Mouse (Mus musculus) limb, embryonic 13.5 days (tissue): ENCODE data around the gene Med16. TPM values are rescaled to one million over a fixed set of nuclear protein-coding genes. Genes with fewer than 3 reads are reported as not detected.

Experiments
- ATAC-seq: fragments of 200-750 bp; cut with Nextera tagmentation; 2 replicates; pipeline ENCODE4 v1.8.0; 2017; ENCODE audit warnings: low read depth, moderate number of reproducible peaks, moderate TSS enrichment; ENCODE audit not compliant: low FRiP score
- H3K27ac ChIP-seq: fragments of 300-500 bp; sonication (generic); 2 replicates; pipeline ENCODE4 v1.5.1; 2015; ENCODE audit warnings: inconsistent platforms, mild to moderate bottlenecking, moderate library complexity
- H3K27me3 ChIP-seq: fragments of 300-500 bp; sonication (generic); 2 replicates; pipeline ENCODE4 v1.6.1; 2015; ENCODE audit warnings: mild to moderate bottlenecking, inconsistent platforms
- H3K36me3 ChIP-seq: fragments of 300-500 bp; sonication (generic); 2 replicates; pipeline ENCODE4 v1.6.1; 2015; ENCODE audit warnings: inconsistent platforms, mild to moderate bottlenecking, moderate library complexity
- H3K4me1 ChIP-seq: fragments of 300-500 bp; sonication (generic); 2 replicates; pipeline ENCODE4 v1.6.1; 2015; ENCODE audit warnings: inconsistent platforms
- H3K4me2 ChIP-seq: fragments of 300-500 bp; sonication (generic); replicated peaks from 2 replicates; pipeline ENCODE4 v1.6.1; 2015; ENCODE audit warnings: inconsistent platforms, mild to moderate bottlenecking, moderate library complexity
- H3K4me3 ChIP-seq: fragments of 300-500 bp; sonication (generic); 2 replicates; pipeline ENCODE4 v1.5.1; 2015; ENCODE audit warnings: moderate library complexity, mild to moderate bottlenecking, inconsistent platforms
- H3K9ac ChIP-seq: fragments of 300-500 bp; sonication (generic); 2 replicates; pipeline ENCODE4 v1.6.1; 2015; ENCODE audit warnings: mild to moderate bottlenecking, inconsistent platforms
- H3K9me3 ChIP-seq: fragments of 300-500 bp; sonication (generic); 2 replicates; pipeline ENCODE4 v1.6.1; 2016; ENCODE audit warnings: inconsistent platforms
- WGBS: fragments of 180-500 bp; shearing (Covaris S2); methylation state at CpG from one replicate; pipeline ENCODE4 v1.1.7; 2015; 5-methylcytosine and 5-hydroxymethylcytosine counted together
- microRNA-seq: library from miRNA; unstranded; fragments of <30 nt; microRNA quantifications from one replicate; pipeline ENCODE4, GENCODE M21; 2016
- polyA plus RNA-seq: library from polyadenylated mRNA; unstranded; fragments of >200 nt; fragmentation: Nextera tagmentation; extraction: Ambion mirVana; gene quantifications from 2 replicates; pipeline ENCODE4 v1.2.1, GENCODE M21; 2015

The Med16 gene
- polyA plus RNA-seq, 1 experiment from 2014 or later, result 44.9 TPM

GRCm38 (mm10) chr10:79853392-79853791, 55.3 kb downstream of the Med16 start:
- WGBS, result 0% methylated on average over 15 of the region's 15 CpGs
- Histone ChIP-seq H3K4me3 (peak overlapping the region; percentile 99), H3K27me3 (no peaks in the 10 kb centered on the region), H3K36me3 (peaks cover 26% of the 10 kb centered on the region), H3K27ac (peak overlapping the region; percentile 100), H3K9ac (peak overlapping the region; percentile 80), H3K4me1 (peaks cover 52% of the 10 kb centered on the region), H3K9me3 (no peaks in the 10 kb centered on the region), H3K4me2 (peak overlapping the region; percentile 79)
- ATAC-seq, result peak; percentile 43

GRCm38 (mm10) chr10:79852827-79853226, 55.9 kb downstream of the Med16 start:
- H3K36me3 ChIP-seq, result peaks cover 20% of the 10 kb centered on the region
- no peaks in the 10 kb centered on the region for H3K27me3 ChIP-seq
- WGBS, result 17% methylated on average over 8 of the region's 8 CpGs
- peak overlapping the region; percentile 80 for H3K9ac ChIP-seq
- H3K9me3 ChIP-seq, result no peaks in the 10 kb centered on the region
- ATAC-seq, result no peak
- H3K27ac ChIP-seq, result peak overlapping the region; percentile 100
- H3K4me2 ChIP-seq, result peak overlapping the region; percentile 79
- peaks cover 46% of the 10 kb centered on the region for H3K4me1 ChIP-seq
- peak overlapping the region; percentile 99 for H3K4me3 ChIP-seq

GRCm38 (mm10) chr10:79852107-79852789, 56.5 kb downstream of the Med16 start:
- H3K36me3 ChIP-seq, result peaks cover 15% of the 10 kb centered on the region
- peaks cover 40% of the 10 kb centered on the region for H3K4me1 ChIP-seq
- no peaks in the 10 kb centered on the region for H3K9me3 ChIP-seq
- peak overlapping the region; percentile 100 for H3K27ac ChIP-seq
- H3K9ac ChIP-seq, result peak overlapping the region; percentile 80
- no peak for ATAC-seq
- H3K4me3 ChIP-seq, result peak overlapping the region; percentile 99
- H3K4me2 ChIP-seq, result peak overlapping the region; percentile 79
- no peaks in the 10 kb centered on the region for H3K27me3 ChIP-seq
- WGBS, result 32% methylated on average over 9 of the region's 9 CpGs

- no peak for ATAC-seq
- Histone ChIP-seq H3K9me3 (no peaks in the 10 kb centered on the region), H3K4me2 (peak overlapping the region; percentile 79), H3K27me3 (no peaks in the 10 kb centered on the region), H3K36me3 (peaks cover 9% of the 10 kb centered on the region), H3K27ac (peak overlapping the region; percentile 100), H3K4me1 (peaks cover 35% of the 10 kb centered on the region), H3K4me3 (peak overlapping the region; percentile 99; the same call in 1 of the 2 replicates), H3K9ac (peak overlapping the region; percentile 80; the same call in 1 of the 2 replicates)
- WGBS, result 64% methylated on average over 3 of the region's 3 CpGs
These were observed 57.1 kb downstream of the Med16 start for GRCm38 (mm10) chr10:79851653-79852052.

- peaks cover 25% of the 10 kb centered on the region for H3K4me1 ChIP-seq
- 84% methylated on average over 8 of the region's 8 CpGs for WGBS
- no peaks in the 10 kb centered on the region for H3K9me3 ChIP-seq
- no peaks in the 10 kb centered on the region for H3K27me3 ChIP-seq
- H3K36me3 ChIP-seq, result no peaks in the 10 kb centered on the region
- H3K9ac ChIP-seq, result no peak overlapping the region
- H3K4me3 ChIP-seq, result no peak overlapping the region
- H3K4me2 ChIP-seq, result no peak overlapping the region
- H3K27ac ChIP-seq, result no peak overlapping the region
- no peak for ATAC-seq
These were observed 58.6 kb downstream of the Med16 start for GRCm38 (mm10) chr10:79849941-79850628.

GRCm38 (mm10) chr10:79846553-79846952, 62.2 kb downstream of the Med16 start:
- WGBS, result 42% methylated on average over 5 of the region's 5 CpGs

More at GRCm38 (mm10) chr10:79846553-79846952, 62.2 kb downstream of the Med16 start:
- no peak for ATAC-seq
- Histone ChIP-seq H3K9ac (no peak overlapping the region), H3K27ac (no peak overlapping the region), H3K4me3 (no peak overlapping the region), H3K4me1 (peaks cover 30% of the 10 kb centered on the region), H3K36me3 (no peaks in the 10 kb centered on the region), H3K27me3 (no peaks in the 10 kb centered on the region), H3K4me2 (no peak overlapping the region), H3K9me3 (no peaks in the 10 kb centered on the region)

Small RNAs within 50 kb of the gene (microRNA-seq; reads per million reads assigned to microRNA genes)
- gene Mir6910, result 0.52 reads per million

Other genes with a start within 250 kb of the Med16 start
- 7.0 and 8.2 TPM in 2 replicates for gene Madcam1, start 244.4 kb downstream of the Med16 start, polyA plus RNA-seq
- 62.0 and 65.9 TPM in 2 replicates for gene Tpgs1, start 239.6 kb downstream of the Med16 start, polyA plus RNA-seq
- gene Cdc34, start 226.7 kb downstream of the Med16 start, polyA plus RNA-seq, result 116 and 123 TPM in 2 replicates
- 0.83 and 0.92 TPM in 2 replicates for gene Gzmm, start 219.9 kb downstream of the Med16 start, polyA plus RNA-seq
- gene Bsg, start 204.4 kb downstream of the Med16 start, polyA plus RNA-seq, result 761 and 775 TPM in 2 replicates
- not detected in 2 replicates for gene Hcn2, start 192.3 kb downstream of the Med16 start, polyA plus RNA-seq
- gene Polrmt, start 162.3 kb downstream of the Med16 start, polyA plus RNA-seq, result 49.4 and 54.9 TPM in 2 replicates
- 0.34 and 0.47 TPM in 2 replicates for gene Fgf22, start 153.8 kb downstream of the Med16 start, polyA plus RNA-seq
- gene Rnf126, start 142.0 kb downstream of the Med16 start, polyA plus RNA-seq, result 93.0 and 95.4 TPM in 2 replicates
- 7.0 and 7.8 TPM in 2 replicates for gene Fstl3, start 131.7 kb downstream of the Med16 start, polyA plus RNA-seq
- gene Prss57, start 118.0 kb downstream of the Med16 start, polyA plus RNA-seq, result 0.11 TPM in 1 of 2 replicates, not detected in the other
- 101 TPM in 2 replicates for gene Palm, start 115.4 kb downstream of the Med16 start, polyA plus RNA-seq
- 0.90 and 1.4 TPM in 2 replicates for gene Misp, start 87.9 kb downstream of the Med16 start, polyA plus RNA-seq
- 347 and 366 TPM in 2 replicates for gene Ptbp1, start 54.5 kb downstream of the Med16 start, polyA plus RNA-seq
- gene Prtn3, start 34.4 kb downstream of the Med16 start, polyA plus RNA-seq, result 11.1 and 11.3 TPM in 2 replicates
- gene Plppr3, start 34.3 kb downstream of the Med16 start, polyA plus RNA-seq, result 138 and 142 TPM in 2 replicates
- gene Elane, start 22.7 kb downstream of the Med16 start, polyA plus RNA-seq, result 0.29 and 0.86 TPM in 2 replicates
- gene Cfd, start 18.1 kb downstream of the Med16 start, polyA plus RNA-seq, result not detected in 2 replicates
- 20.3 TPM in 1 of 2 replicates, not detected in the other for gene Gm26602, start 1.9 kb upstream of the Med16 start, polyA plus RNA-seq
- gene Kiss1r, start 8.0 kb upstream of the Med16 start, polyA plus RNA-seq, result 0.94 and 1.0 TPM in 2 replicates
- 186 and 188 TPM in 2 replicates for gene R3hdm4, start 12.3 kb upstream of the Med16 start, polyA plus RNA-seq
- 5.5 and 6.2 TPM in 2 replicates for gene Arid3a, start 18.1 kb upstream of the Med16 start, polyA plus RNA-seq
- gene Wdr18, start 51.2 kb upstream of the Med16 start, polyA plus RNA-seq, result 105 and 106 TPM in 2 replicates
- 0.41 and 0.73 TPM in 2 replicates for gene Grin3b, start 61.8 kb upstream of the Med16 start, polyA plus RNA-seq
- gene Tmem259, start 75.4 kb upstream of the Med16 start, polyA plus RNA-seq, result 16.0 and 19.5 TPM in 2 replicates
- gene Cnn2, start 79.7 kb upstream of the Med16 start, polyA plus RNA-seq, result 287 and 299 TPM in 2 replicates
- 1.8 and 1.9 TPM in 2 replicates for gene Abca7, start 87.6 kb upstream of the Med16 start, polyA plus RNA-seq
- 7.3 and 7.6 TPM in 2 replicates for gene Arhgap45, start 107.7 kb upstream of the Med16 start, polyA plus RNA-seq
- 244 and 254 TPM in 2 replicates for gene Polr2e, start 130.9 kb upstream of the Med16 start, polyA plus RNA-seq
- 462 and 477 TPM in 2 replicates for gene Gpx4, start 138.2 kb upstream of the Med16 start, polyA plus RNA-seq
- 13.5 and 15.2 TPM in 2 replicates for gene Sbno2, start 196.6 kb upstream of the Med16 start, polyA plus RNA-seq
- 17.1 and 17.4 TPM in 2 replicates for gene Stk11, start 206.9 kb upstream of the Med16 start, polyA plus RNA-seq
- gene Atp5d, start 229.7 kb upstream of the Med16 start, polyA plus RNA-seq, result 456 and 475 TPM in 2 replicates
- gene Cbarp, start 231.9 kb upstream of the Med16 start, polyA plus RNA-seq, result 7.4 and 8.1 TPM in 2 replicates
- gene Midn, start 239.3 kb upstream of the Med16 start, polyA plus RNA-seq, result 22.9 and 23.2 TPM in 2 replicates